Mouse (Mus musculus): ENCODE results near the gene Endod1.

DNA sequence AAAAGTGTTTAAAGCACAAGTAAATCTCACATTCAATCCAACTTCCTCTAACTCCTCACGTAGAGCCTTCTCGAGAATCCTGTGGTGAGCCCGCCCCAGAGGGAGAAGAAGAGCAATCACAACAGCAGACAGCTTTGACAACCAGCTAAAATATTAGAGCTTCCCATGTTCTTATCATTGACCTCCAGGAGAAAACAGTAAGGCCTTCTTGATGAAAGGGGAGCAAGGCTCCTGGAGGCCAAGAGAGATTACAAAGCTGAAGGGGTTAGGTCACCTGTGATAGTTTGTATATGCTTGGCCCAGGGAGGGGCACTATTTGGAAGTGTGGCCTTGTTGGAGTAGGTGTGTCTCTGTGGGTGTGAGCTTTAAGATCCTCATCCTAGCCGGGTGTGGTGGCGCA, 19.1 kb upstream of the Endod1 start:
- TF ChIP-seq CTCF (IDR thresholded peaks at IDR 0.05; ENCODE audit: borderline replicate concordance, control insufficient read depth, extremely low read depth, insufficient read depth, low read length, poor library complexity) (no peak), POLR2A (IDR thresholded peaks at IDR 0.05; ENCODE audit: control insufficient read depth, extremely low read depth, insufficient read depth, low read length, poor library complexity) (no peak)
